Comparison of ENCODE assay signal across 24 mouse cellular contexts in the genomic region with DNA sequence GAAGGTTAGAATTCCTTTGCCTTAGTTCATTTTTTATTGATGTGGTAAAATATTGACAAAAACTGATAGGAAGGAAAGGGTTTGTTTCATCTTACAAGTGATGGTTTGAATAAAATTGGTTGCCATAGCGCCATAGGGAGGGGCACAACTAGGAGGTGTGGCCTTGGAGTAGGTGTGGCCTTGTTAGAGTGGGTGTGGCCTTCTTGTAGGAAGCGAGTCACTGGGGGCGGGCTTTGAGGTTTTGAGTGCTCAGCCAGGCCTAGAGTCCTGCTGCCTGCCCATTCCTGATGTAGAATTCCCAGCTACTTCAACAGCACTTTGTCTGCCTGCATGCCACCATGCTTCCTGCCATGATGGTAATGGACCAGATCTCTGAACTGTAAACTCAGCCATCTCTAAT. TPM values are rescaled to one million over a fixed set of nuclear protein-coding genes. Genes with fewer than 3 reads are reported as not detected.
DNase-seq lines count a peak whose midpoint lies in the region; ATAC-seq and TF ChIP-seq lines count a peak whose summit lies in the region.
"Had no signal": no experiment of that assay in that cellular context is flagged by ENCODE, and none has a peak within 500 bp of the region (broad histone marks: within the 10 kb centered on the region; RNA-seq: fewer than 3 reads in every experiment).

No protein-coding gene starts in this region.

- DNase-seq in 416B (ENCODE audit: low read depth) (peak; percentile 56), MEL (ENCODE audit: low read depth, low spot score) (peak; percentile 38), ZHBTc4 (ENCODE audit: low read depth, low spot score) (peak; percentile 75)
- DNase-seq in gastrocnemius, adult 2 months = no peak
- no peak for DNase-seq in T-cell, adult 2 months (ENCODE audit: low spot score)
- DNase-seq in thymus, postnatal 0 days (ENCODE audit: low spot score) = no peak
- DNase-seq: adrenal gland, adult 2 months; adrenal gland, postnatal 25 days; cerebellum, adult 11 months; cerebellum, adult 8-10 months; cerebellum, postnatal 14 days; embryo, embryonic 11 days; gastrocnemius, postnatal 14 days; heart, adult 2 months; heart, postnatal 36 days; kidney, adult 11 months; kidney, adult 9 months had no signal

- TF ChIP-seq CTCF in MEL (IDR thresholded peaks at IDR 0.05 in 2 of 3, conservative IDR thresholded peaks at IDR 0.05 in 1 of 3; ENCODE audit: control insufficient read depth in 1 of 3, insufficient read depth in 1 of 3, low read depth in 2 of 3, low read length in 3 of 3, poor library complexity in 1 of 3, severe bottlenecking in 1 of 3) = no peak
- TF ChIP-seq CTCF in gastrocnemius, adult 2 months (IDR thresholded peaks at IDR 0.05) = no peak

- no peak overlapping the region for H3K9ac ChIP-seq in MEL (ENCODE audit: control insufficient read depth, low read depth, low read length, poor library complexity, severe bottlenecking)
- H3K9ac ChIP-seq in neural tube, embryonic 15.5 days (replicated peaks) = no peak overlapping the region
- H3K9ac ChIP-seq: embryonic facial prominence, embryonic 15.5 days; forebrain, embryonic 15.5 days; heart, embryonic 12.5 days; hindbrain, embryonic 15.5 days had no signal

- H3K4me2 ChIP-seq in neural tube, embryonic 15.5 days = no peak overlapping the region
- H3K4me2 ChIP-seq: embryonic facial prominence, embryonic 15.5 days; forebrain, embryonic 15.5 days; heart, embryonic 12.5 days; hindbrain, embryonic 15.5 days had no signal

- H3K79me2 ChIP-seq in MEL (ENCODE audit: control insufficient read depth, insufficient read depth, low read length, poor library complexity) = no peaks in the 10 kb centered on the region

- no peak overlapping the region for H3K4me3 ChIP-seq in MEL (ENCODE audit: control insufficient read depth in 1 of 2, insufficient read depth in 1 of 2, low read depth in 2 of 2, low read length in 2 of 2)
- no peak overlapping the region for H3K4me3 ChIP-seq in gastrocnemius, adult 2 months
- no peak overlapping the region for H3K4me3 ChIP-seq in neural tube, embryonic 15.5 days (replicated peaks)
- H3K4me3 ChIP-seq: embryonic facial prominence, embryonic 15.5 days; erythroblast, embryonic 14.5 days; forebrain, embryonic 15.5 days; heart, adult 2 months; heart, embryonic 12.5 days; hindbrain, embryonic 15.5 days had no signal

- TF ChIP-seq RAD21 in MEL (IDR thresholded peaks at IDR 0.05; ENCODE audit: low read depth, low read length) = no peak

- TF ChIP-seq POLR2A in MEL (IDR thresholded peaks at IDR 0.05; ENCODE audit: control insufficient read depth in 1 of 2, insufficient read depth in 1 of 2, low read depth in 1 of 2, low read length in 2 of 2, poor library complexity in 1 of 2) = no peak

- H3K27me3 ChIP-seq in MEL (ENCODE audit: control insufficient read depth in 1 of 2, insufficient read depth in 2 of 2, low read length in 2 of 2) = 0 out of 4 replicates have a peak, but pooled peaks cover 0 to 1% of the 10 kb centered on the region in 2 experiments
- H3K27me3 ChIP-seq in neural tube, embryonic 15.5 days (replicated peaks) = no peaks in the 10 kb centered on the region
- H3K27me3 ChIP-seq: embryonic facial prominence, embryonic 15.5 days; forebrain, embryonic 15.5 days; heart, embryonic 12.5 days; hindbrain, embryonic 15.5 days had no signal

- ATAC-seq in neural tube, embryonic 15.5 days (ENCODE audit: low FRiP score) = no peak
- ATAC-seq: forebrain, embryonic 15.5 days had no signal

- no peaks in the 10 kb centered on the region for H3K4me1 ChIP-seq in MEL (ENCODE audit: control insufficient read depth in 1 of 2, insufficient read depth in 2 of 2, low read length in 2 of 2)
- H3K4me1 ChIP-seq in neural tube, embryonic 15.5 days = no peaks in the 10 kb centered on the region
- H3K4me1 ChIP-seq: embryonic facial prominence, embryonic 15.5 days; forebrain, embryonic 15.5 days; heart, embryonic 12.5 days; hindbrain, embryonic 15.5 days had no signal

- no peak for TF ChIP-seq EP300 in MEL (IDR thresholded peaks at IDR 0.05; ENCODE audit: low read depth in 1 of 2, low read length in 2 of 2)

- H3K36me3 ChIP-seq in MEL (ENCODE audit: control insufficient read depth in 1 of 2, insufficient read depth in 2 of 2, low read length in 2 of 2) = peaks cover 0 to 5% of the 10 kb centered on the region in 2 experiments; a peak in 1 of 4 replicates
- no peaks in the 10 kb centered on the region for H3K36me3 ChIP-seq in neural tube, embryonic 15.5 days
- H3K36me3 ChIP-seq: embryonic facial prominence, embryonic 15.5 days; forebrain, embryonic 15.5 days; G1E; heart, embryonic 12.5 days; hindbrain, embryonic 15.5 days had no signal

- 95% methylated on average over 3 of the region's 3 CpGs for WGBS in neural tube, embryonic 15.5 days

- intact Hi-C loops in gastrocnemius, adult 2 months (cut with DNase I) = no loop called here

- H3K9me3 ChIP-seq in MEL (replicated peaks; ENCODE audit: insufficient read depth, low read length) = no peaks in the 10 kb centered on the region
- no peaks in the 10 kb centered on the region for H3K9me3 ChIP-seq in neural tube, embryonic 15.5 days (replicated peaks)
- H3K9me3 ChIP-seq: embryonic facial prominence, embryonic 15.5 days; forebrain, embryonic 15.5 days; G1E; heart, embryonic 12.5 days; hindbrain, embryonic 15.5 days had no signal

- no peak overlapping the region for H3K27ac ChIP-seq in MEL (ENCODE audit: control insufficient read depth, low read depth, low read length)
- no peak overlapping the region for H3K27ac ChIP-seq in gastrocnemius, adult 2 months
- no peak overlapping the region for H3K27ac ChIP-seq in neural tube, embryonic 15.5 days (replicated peaks)
- H3K27ac ChIP-seq: embryonic facial prominence, embryonic 15.5 days; forebrain, embryonic 15.5 days; heart, adult 2 months; hindbrain, embryonic 15.5 days had no signal

TF ChIP-seq in MEL, 35 proteins besides CTCF, POLR2A, EP300 and RAD21:
- no peak for TF ChIP-seq CHD1 (IDR thresholded peaks at IDR 0.05; ENCODE audit: low read depth, low read length)

RNA-seq across cellular contexts. Expression of a gene that starts 39.4 kb away (rescaled TPM):
- 12.4 and 14.1 TPM in 2 replicates for total RNA-seq in MEL (2012; rRNA removed)
- polyA plus RNA-seq in MEL (2012; ENCODE audit: insufficient read depth in 1 of 2, insufficient read length in 2 of 2, low read depth in 1 of 2, low replicate concordance in 2 of 2, missing spikeins in 1 of 2) = 100 to 1,000 TPM in 1 of 2 experiments, 10 to 100 TPM in 1; 13.5 to 101 TPM
- total RNA-seq in gastrocnemius, adult 2 months (2021) = 1 to 10 TPM; 5.0 to 5.2 TPM
- polyA plus RNA-seq in neural tube, embryonic 15.5 days (2015; fragmentation: Nextera tagmentation; extraction: Ambion mirVana) = 26.9 and 27.4 TPM in 2 replicates
- 36.1 and 36.5 TPM in 2 replicates for polyA plus RNA-seq in thymus, postnatal 0 days (2015; fragmentation: Nextera tagmentation; extraction: Ambion mirVana)

Comparison
In these comparisons a context has a peak if more than half of its experiments do, and no peak if none do; other contexts are left out.
1. DNase-seq: peak in 416B (single experiment), MEL (single experiment) and ZHBTc4 (single experiment); none in gastrocnemius, adult 2 months (single experiment), T-cell, adult 2 months (single experiment) and thymus, postnatal 0 days (single experiment).